Mouse (Mus musculus) T-helper 17 cell (primary cell): ENCODE results near the gene Pnmal2.

Experiments
- in situ Hi-C, 2 experiments: fragments of 300-600 bp; cut with MboI, MseI; formaldehyde crosslinking; loops; 1 replicate in 1 of 2; 2 replicates in 1 of 2; pipeline ENCODE4 v1.15.1; 2025; ENCODE audit warnings: high pct_unique_total_duplicates in 2 of 2

Pnmal2 gene

GRCm38 (mm10) chr7:16916342-16917265, 27.9 kb upstream of the Pnmal2 start:
- in situ Hi-C loops, result no loop called here

- in situ Hi-C loops, result no loop called here
Measured at GRCm38 (mm10) chr7:16917447-16917846, 27.0 kb upstream of the Pnmal2 start.

DNA sequence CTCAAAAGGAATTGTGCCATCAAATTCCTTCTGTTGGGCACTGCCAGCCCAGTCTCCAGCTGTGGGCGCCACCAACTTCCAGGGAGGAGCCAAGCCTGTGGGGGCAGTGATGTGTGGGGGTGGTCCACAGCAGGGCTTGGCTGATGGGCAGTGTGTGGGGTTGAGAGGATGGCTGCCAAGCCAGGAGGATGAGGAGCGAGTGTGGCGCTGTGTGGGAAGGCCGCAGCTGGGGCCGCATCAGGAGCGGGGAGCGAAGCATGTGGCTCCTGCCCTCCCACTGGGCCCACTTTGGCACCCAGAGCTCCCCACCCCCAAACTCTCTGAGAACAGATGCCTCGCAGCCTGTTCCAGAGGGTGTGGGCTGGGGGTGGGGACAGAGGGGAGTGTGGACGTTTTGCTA, 26.5 kb upstream of the Pnmal2 start:
- in situ Hi-C loops, result no loop called here

DNA sequence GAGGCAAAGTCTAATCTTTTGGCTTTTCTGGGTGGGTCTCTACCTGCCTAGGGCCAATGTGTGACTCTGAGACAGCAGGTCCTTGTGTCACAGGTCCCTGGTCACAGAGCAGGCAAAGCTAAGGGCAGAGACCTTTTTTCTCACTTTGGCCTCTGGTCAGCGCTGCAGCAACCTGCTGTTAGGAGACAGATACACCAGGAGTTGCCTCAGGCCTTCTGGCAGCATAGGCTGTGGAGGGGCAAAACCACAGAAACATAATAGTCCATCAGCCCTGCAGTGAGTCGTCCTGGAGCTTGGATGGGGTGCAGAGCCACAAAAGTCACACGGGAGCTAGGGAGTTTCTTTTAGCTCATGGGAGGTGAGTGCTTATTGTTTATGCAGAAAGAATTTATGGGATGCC, 25.8 kb upstream of the Pnmal2 start:
- in situ Hi-C loops, result no loop called here

GRCm38 (mm10) chr7:16919395-16920149, 24.9 kb upstream of the Pnmal2 start:
- in situ Hi-C loops, result loop anchor here (5.0 kb wide), 2 partner anchors 47 to 102 kb away; partner anchors contain the start of genes Fkrp (in 2 of the 2) and Strn4 (in 2 of the 2)

DNA sequence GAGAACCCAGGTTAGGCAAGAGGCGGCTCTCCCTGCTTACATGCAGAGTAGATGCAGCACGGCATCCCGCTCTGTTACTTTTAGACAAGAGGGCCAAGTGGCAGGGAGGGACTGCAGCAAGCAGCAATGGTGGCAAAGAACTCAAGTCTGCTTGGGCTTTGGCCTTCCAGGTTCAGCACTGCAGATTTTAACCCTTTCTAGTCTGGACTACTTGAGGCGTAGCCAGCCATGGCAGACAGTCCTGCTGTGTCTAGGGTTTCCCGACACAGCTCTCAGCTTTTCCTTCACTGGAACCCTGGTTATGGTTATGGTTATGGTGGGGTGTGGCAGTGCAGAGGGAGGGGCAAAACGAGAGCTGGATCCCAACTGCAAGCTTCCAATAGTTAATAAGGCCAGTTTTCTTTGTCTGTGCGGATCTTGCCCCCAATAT, 24.3 kb upstream of the Pnmal2 start:
- in situ Hi-C loops, result loop anchor here (5.0 kb wide), 2 partner anchors 48 to 103 kb away; partner anchors contain the start of genes Fkrp (in 2 of the 2) and Strn4 (in 2 of the 2)

DNA sequence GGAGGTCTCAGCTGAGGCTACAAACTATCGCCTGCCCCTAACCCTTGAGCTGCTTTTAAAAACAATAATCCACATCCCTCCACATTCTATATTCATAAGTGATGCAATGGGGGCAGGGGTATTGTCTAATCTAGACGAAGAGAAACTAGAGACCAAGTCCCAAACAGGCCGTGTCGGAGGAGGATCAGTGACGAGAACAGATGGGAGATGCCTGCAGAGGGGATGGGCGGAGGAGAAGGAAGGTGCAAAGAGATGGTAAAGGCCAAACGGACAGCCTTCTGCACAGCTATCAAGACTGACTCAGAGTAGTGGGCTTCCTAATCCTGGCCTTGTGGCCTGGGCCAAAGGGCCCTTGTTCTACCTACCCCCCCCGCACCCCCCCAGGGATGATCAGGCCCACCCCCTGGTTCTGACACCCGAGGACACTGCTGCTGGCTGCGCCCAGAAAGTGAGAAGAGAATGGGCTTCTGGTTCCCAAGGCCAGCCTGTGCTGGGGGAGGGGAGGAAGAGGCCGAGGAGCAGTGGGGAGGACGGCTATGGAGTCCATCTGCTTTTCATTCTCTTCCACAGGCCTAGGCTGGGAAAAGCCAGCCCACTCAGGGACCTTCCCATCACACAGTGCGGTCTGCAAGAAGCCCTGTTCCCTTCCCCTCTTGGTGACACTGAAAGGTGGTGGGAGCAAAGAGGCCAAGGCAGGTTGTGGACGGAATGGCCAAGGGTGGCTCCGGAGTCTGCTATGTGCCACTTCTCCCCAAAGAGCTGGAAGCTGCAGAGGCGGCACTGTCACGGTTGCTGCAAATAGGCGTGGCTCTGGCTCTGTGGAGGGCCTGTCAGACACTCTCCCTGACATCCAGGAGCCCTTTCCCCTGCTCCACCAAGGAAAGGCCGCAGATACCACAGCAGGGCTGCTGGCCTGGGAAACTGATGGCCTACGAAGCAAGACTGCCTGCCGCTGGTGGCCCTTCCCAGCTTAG, 23.4 kb upstream of the Pnmal2 start:
- in situ Hi-C loops, result loop anchor here (5.0 kb wide), 2 partner anchors 49 to 104 kb away; partner anchors contain the start of genes Fkrp (in 2 of the 2) and Strn4 (in 2 of the 2)

- in situ Hi-C loops, result loop anchor here (5.0 kb wide), 2 partner anchors 50 to 105 kb away; partner anchors contain the start of genes Fkrp (in 2 of the 2) and Strn4 (in 2 of the 2)
Measured at GRCm38 (mm10) chr7:16921881-16922335, 22.6 kb upstream of the Pnmal2 start.

DNA sequence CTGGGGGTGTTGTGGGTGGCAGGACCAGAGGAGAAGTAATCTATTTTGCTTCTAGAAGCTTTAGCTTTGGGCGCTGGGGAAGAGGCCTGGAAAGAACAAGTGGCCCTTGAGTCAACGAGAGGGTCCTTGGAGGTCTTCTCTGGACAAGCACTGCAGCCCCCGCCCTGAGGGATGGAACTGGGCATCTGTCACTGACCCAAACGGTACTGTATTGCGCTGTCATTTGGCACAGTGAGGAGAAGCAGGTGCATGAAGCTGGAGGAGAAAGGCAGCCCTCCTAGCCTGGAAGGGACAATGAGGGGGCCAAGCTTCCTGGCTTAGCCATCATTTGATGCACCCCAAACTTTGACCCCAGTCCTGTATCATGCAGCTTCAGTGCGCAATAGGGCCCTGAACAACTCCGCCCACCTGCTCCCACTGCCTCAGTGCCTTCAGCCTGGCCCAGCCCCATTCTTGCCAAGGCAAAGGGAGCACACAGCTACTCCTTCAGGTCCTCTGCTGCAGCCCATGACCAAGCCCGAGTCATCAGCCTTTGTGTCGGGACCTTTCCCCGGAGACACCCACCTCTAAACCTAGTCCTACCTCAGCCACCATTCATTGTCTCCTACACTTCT, 22.0 kb upstream of the Pnmal2 start:
- in situ Hi-C loops, result loop anchor here (5.0 kb wide), 2 partner anchors 50 to 105 kb away; partner anchors contain the start of genes Fkrp (in 2 of the 2) and Strn4 (in 2 of the 2)

DNA sequence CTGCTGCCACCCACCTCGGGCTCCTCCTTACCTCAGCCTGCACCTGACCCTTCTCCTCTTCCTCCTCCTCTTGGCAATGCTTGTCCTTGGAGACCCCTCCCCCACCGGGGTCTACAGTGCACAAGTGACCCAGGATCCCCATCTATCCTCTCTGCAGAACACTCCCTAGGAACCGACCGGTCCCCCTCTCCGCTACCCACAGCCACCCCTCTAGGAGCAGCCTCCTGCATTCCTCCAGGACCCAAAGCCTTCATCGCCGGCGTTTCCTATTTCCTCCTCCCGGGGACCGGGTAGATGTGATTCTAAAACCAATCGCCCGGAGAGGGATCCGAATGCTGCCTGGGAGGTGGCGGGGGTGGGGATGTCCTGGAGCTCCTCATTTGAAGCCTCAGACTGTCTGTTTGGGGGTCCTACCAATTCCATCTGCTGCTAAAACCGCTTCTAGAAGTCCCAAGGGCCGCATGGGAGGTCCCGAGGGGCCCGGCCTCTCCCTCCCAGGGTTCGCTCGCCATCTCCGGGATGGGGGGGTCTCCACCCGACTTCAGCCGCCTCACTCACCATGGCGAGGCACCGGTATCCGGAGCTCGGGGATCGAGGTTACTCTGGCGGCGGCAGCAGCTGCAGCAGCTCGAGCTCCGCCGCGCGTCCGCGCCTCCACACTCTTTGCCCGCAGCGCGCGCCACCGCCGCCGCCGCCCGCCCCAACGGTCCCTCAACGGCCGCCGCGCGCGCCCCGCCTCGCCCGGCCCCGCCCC, 21.0 kb upstream of the Pnmal2 start:
- in situ Hi-C loops, result loop anchor here (5.0 kb wide), 2 partner anchors 51 to 106 kb away; partner anchors contain the start of genes Fkrp (in 2 of the 2) and Strn4 (in 2 of the 2)

DNA sequence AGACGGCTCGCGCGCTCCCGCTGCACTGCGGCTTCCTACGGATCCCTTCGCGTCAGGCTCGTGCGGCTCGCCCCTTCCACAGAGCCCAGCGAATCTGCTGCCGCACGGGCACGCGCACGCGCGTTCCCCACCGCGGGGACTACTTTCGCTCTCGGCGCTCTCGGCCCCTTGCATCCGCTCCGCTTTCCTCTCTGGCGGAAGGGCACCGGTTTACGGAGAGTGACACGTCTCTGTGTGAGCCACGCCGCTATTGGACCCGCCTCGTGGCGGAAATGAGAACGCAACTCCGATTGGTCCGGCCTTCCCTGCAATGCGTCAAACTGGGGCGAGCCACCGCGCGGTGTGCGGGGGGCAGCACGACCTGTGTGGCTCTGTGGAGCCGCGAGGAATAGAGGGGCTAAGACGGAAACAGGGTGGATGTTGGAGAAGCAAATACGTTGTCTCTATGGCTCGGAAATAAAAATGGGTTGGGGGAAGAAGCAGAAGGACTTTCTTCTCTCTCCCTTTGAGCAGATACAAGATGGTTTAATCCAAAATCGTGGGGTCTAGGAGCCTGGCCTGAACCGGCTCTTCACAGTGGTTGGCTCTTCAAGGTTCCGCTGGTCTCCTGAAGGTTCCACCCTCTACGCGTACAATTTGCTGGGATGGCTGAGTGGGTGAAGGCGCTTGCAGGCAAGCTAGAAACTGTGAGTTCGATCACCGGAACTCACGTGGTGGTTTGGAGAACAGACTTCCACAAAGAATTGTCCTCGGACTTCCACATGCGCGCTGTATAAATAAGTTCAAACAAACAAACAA, 20.2 kb upstream of the Pnmal2 start, which contains the start of gene Calm3:
Gene Calm3 (minus strand): TSS at position 78 of the 798 bp plus-strand sequence.
- in situ Hi-C loops, result loop anchor here (5.0 kb wide), 2 partner anchors 52 to 107 kb away; partner anchors contain the start of genes Fkrp (in 2 of the 2) and Strn4 (in 2 of the 2)

GRCm38 (mm10) chr7:16928341-16928740, 16.1 kb upstream of the Pnmal2 start:
- in situ Hi-C loops, result no loop called here

DNA sequence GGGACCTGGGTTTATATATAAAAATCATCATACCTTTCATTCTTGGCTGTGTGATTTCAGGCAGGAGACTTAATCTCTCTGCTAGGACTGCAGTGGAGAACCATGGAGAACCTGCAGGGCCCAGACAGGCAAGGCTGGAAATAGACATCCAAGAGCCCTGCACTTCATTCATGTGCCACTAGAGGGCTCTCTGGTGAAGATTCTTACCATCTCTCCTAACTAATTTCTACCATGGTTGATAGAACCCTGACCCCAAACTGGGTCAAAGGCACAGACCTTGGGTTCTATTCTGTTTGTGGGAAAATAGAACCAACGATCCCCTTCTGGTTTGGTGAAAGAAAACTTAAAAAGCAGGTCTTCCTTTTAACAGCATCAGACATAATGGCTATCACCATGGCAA, 13.6 kb upstream of the Pnmal2 start:
- in situ Hi-C loops, result no loop called here

- in situ Hi-C loops, result no loop called here
Measured at GRCm38 (mm10) chr7:16931968-16932627, 12.4 kb upstream of the Pnmal2 start.

- in situ Hi-C loops, result no loop called here
Measured at GRCm38 (mm10) chr7:16932704-16933577, 11.5 kb upstream of the Pnmal2 start.

DNA sequence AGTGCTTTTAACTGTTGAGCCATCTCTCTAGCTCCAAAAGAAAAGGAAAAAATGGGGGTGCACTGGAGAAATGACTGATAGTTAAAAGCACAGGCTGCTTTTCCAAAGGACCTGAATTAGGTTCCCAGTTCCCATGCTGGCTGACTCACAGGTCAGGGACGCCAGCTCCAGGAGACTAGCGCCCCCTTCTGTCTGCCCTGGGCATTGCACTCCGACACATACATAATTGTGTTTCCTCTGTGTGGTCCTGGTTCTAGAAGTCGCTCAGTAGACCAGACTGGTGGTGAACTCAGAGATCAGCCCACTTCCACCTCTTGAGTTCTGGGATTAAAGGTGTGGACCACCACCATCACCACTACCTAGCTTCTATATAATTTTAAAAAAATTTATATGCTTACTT, 7.2 kb upstream of the Pnmal2 start:
- in situ Hi-C loops, result no loop called here
